Mouse (Mus musculus) ES-E14 (cell line): ENCODE results near the gene Asic2.

Experiments
- CHD2 ChIP-seq: IDR thresholded peaks from 2 replicates; pipeline ENCODE4 v1.6.1; 2014; ENCODE audit warnings: mild to moderate bottlenecking, low read depth, low read length, inconsistent platforms
- HCFC1 ChIP-seq: IDR thresholded peaks from 2 replicates; pipeline ENCODE4 v1.6.1; 2012; ENCODE audit warnings: low read length, inconsistent platforms, borderline replicate concordance; ENCODE audit not compliant: insufficient read depth
- ZC3H11A ChIP-seq: IDR thresholded peaks from 2 replicates; pipeline ENCODE4 v1.6.1; 2012; ENCODE audit warnings: low read depth, mild to moderate bottlenecking, inconsistent platforms, low read length, borderline replicate concordance
- ZNF384 ChIP-seq: IDR thresholded peaks from 2 replicates; pipeline ENCODE4 v1.6.1; 2012; ENCODE audit warnings: low read depth, low read length, inconsistent platforms

- no peak for TF ChIP-seq ZNF384
- no peak for TF ChIP-seq CHD2
- TF ChIP-seq ZC3H11A: no peak
- no peak for TF ChIP-seq HCFC1
Measured at GRCm38 (mm10) chr11:81923096-81923495, 45.2 kb downstream of the Asic2 start.
